Mouse (Mus musculus) kidney, postnatal 36 days (tissue): ENCODE measurements at regions not wholly inside any gene's neighbourhood (a gene's known extent, or its start where the extent isn't known, plus 50 kb on each side); places are given as distances from the start of the nearest gene placed in this dataset.
A peak's percentile ranks its signal among the peaks of the same experiment; 100 is the strongest.

Source experiments
- DNase-seq, 2 experiments: peaks; one replicate each; pipeline ENCODE4 v3.0.0; 2021 to 2022; ENCODE audit warnings: mixed read lengths in 2 of 2

- DNase-seq: no peak
Observed at GRCm38 (mm10) chr3:143786889-143787288, 418.1 kb downstream of the Lmo4 start.

- DNase-seq: no peak
Observed at GRCm38 (mm10) chr3:143784353-143784791, 420.6 kb downstream of the Lmo4 start.

DNA sequence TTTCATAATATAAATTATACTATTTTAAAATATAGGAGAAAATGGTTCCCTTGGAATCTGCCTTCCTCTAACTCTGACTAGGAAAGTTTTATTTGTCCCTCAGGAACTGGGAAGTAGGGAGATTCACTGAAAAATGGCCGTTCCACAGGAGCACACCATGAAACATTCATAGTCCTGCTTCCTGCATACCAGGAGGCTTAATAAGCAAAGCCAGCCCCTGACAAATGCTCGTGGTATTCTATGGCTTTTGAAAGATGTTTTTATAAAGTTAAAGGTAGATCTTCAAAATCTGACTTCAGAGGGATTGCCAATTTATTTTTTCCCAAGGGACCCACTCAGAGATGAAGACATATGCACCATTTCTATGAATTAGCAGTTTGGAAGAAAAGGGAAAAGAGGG, 426.9 kb downstream of the Lmo4 start:
- no peak for DNase-seq

GRCm38 (mm10) chr3:143759337-143759736, 445.7 kb downstream of the Lmo4 start:
- no peak for DNase-seq

DNA sequence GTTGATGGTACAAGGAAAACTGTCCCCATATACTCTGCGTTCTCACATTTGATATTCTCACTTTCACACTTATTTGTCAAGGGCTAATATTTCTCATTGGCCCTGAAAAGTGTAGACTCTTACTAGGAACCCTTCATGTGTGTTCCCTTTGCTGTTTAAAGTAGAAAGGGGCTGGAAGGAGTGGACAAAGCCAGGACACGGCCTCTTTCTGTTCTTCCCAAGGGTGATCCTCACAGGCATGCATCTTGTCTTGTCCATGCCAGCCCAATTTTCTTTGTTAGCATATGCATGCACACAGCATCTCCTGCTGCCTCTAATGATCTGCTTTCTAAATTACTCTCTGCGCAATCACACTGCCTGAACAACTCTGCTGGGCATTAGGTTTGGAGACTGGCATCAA, 451.8 kb downstream of the Lmo4 start:
- no peak for DNase-seq

DNA sequence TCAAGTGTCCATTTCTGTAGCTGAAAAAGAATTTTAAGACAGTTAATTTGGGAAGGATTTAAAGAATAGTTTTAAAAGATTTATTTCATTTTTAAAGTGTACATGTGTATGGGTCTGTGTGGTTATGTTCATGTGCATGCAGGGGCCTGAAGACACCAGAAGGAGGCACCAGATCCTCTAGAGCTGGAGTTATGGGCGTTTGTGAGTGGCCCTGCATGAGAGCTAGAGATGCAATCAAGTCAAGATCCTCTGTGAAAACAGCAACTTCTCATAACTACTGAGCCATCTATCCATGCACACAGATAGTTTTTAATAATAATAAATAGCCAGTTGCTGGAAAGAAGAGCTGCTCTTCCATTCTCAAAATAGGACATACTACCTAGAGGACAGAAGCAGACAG, 452.4 kb downstream of the Lmo4 start:
- no peak for DNase-seq

DNA sequence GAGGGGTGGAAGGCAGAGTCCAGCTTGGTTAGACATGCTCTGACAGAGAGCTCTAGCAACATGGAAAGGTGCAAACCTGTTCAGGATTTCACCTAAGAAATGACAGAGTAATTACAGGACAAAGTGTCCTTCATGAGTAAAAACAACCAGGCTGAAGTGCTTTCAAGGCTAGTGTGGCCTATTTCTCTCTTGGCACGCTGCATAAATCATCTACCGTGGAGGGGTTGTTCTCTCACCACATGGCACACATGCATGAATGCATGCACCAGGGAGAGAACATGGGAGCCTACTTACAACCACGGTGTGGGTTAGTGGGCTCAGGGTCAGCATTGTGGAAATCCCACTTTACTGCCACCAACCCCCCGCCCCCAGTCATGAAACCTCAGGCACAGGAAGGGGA, 454.9 kb downstream of the Lmo4 start:
- no peak for DNase-seq

GRCm38 (mm10) chr3:143743649-143744048, 461.4 kb downstream of the Lmo4 start:
- DNase-seq: no peak

DNA sequence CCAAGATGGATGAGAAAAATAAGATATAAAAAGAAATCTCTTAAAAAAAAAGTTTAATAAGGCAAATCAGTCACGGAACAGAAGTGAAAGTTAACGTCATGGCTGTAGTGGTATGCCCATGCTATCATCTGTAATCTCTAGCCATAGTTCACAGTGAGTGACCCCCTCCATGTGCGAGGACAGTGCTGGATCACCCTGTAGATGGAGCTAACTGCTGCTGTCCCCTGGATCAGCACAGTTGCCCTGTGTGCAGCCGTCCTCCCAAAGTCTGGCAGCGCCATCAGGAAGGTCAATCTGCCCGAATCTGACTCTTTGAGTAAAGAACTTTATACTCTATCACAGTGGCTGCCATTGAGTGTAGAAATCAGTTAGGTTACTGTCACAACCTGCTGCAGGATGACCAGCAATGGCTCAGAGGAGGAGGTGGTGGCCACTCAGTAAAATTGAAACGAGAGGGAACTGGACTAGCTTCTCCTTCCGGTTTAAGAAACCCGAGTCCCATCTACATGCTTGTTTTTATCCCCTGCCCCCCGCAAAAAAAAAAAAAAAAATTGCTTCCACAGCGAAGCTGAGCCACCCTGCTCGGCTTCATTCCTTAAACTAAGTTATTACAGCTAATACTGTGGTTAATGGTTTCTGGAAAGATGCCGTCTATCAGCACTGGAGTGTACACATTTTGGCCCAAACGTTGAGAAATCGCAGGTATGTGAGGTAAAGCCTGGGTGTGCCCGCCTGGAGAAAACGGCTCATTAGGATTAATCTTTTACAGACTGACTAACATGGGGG, 462.0 kb downstream of the Lmo4 start:
- peak; percentile 39 to 50 for DNase-seq

GRCm38 (mm10) chr3:143738676-143739075, 466.3 kb downstream of the Lmo4 start:
- no peak for DNase-seq

GRCm38 (mm10) chr3:143737844-143738243, 467.2 kb downstream of the Lmo4 start:
- no peak for DNase-seq

GRCm38 (mm10) chr3:143736651-143737398, 468.2 kb downstream of the Lmo4 start:
- DNase-seq: no peak

DNA sequence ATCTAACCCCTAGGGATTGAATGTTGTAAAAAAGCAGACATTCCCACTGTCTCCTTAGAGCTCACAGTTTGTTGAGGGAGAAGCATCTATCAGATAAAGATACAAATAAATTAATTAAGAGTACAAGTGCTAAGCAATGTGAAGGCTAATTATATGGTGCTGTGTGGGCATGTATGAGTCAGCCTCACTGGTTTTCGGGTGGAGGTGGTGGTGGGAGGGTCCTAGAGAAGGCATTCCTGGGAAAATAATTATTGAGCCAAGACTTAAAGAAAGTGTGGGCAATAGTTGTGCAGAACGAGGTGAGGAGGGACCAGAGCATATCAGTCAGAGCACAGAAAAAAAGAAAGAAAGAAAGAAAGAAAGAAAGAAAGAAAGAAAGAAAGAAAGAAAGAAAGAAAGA, 470.2 kb downstream of the Lmo4 start:
- DNase-seq: no peak

- DNase-seq: no peak
Observed at GRCm38 (mm10) chr3:143732966-143733725, 471.9 kb downstream of the Lmo4 start.

DNA sequence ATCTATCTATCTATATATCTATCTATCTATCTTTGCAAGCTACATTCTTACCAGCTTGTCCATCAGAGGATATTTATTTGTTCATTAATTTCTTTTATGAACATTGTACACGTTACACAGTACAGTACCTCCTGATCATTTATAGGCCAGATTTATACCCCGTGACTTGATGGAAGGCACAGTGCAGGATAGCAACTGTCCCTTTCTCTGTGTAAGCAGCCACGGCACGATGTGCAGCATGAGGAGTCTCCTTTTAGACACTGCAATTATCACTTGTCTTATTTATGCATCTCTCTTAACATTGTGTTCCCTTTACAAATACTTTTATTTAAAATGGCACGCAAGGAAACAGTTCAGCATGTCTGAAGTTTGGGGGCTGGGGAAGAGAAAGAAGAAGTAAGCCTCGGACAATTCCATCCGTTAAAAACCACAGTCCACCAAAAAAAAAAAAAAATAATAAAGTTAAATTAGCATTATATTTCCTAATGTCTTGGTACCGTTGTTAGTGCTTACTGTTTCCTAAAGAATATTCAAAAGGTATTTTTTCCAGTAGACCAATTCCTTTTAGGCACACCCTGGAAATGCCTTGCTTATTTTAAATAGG, 475.4 kb downstream of the Lmo4 start:
- no peak for DNase-seq

GRCm38 (mm10) chr3:143722571-143722970, 482.4 kb downstream of the Lmo4 start:
- DNase-seq: no peak

DNA sequence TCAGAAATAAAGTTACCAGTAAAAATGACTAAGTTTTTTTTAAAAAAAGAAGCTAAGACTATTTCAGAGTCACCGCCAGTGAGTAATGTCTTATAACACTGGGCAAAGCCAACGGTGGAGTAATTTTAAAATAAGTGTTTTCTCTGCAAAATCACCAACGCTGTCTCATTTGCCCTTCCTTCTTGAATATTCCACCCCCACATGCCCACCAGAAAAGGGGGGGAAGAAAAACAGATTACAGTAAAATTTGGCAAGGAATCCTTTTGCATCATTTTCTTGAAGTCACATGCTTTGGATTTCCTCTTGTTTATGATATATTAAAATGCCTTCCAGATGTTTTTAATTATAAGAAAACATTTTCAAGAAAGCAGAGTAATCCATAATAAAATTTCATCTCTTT, 482.9 kb downstream of the Lmo4 start:
- no peak for DNase-seq

- no peak for DNase-seq
Observed at GRCm38 (mm10) chr3:143713183-143713582, 491.8 kb downstream of the Lmo4 start.

DNA sequence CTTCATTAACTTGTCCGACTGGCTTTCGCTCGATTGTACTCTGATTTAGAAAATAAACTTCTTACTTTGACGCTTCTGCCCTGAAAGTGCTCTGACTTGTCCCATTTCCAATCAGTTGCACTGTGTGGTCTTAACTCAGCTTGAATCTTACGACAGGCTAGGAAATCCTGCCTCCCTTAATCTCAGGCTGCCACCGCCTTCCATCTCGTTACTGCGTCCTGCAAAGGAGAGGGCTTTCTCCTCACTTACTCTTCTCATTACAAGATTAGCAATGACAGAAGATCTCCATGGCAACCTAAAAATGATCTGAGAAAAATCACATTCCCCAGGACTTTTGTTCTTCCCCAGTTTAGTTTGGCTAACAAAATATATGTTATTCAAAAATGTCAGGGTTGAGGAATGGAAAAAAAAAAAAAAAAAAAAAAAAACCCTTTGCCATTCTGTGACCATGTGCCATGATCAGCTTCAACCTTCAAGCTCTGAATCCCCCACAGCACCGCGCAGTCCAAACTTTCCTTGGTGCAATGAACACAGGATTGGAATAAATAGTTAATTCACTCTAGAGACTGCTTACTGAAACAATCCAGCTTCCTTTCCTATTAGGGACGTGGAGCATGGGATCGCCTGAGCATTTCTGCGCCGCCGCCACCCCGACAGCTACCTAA, 494.1 kb downstream of the Lmo4 start:
- no peak for DNase-seq

GRCm38 (mm10) chr3:143706679-143707078, 498.3 kb downstream of the Lmo4 start:
- DNase-seq: no peak

- no peak for DNase-seq
Observed at GRCm38 (mm10) chr3:143694817-143695216, 510.2 kb downstream of the Lmo4 start.

- no peak for DNase-seq
Observed at GRCm38 (mm10) chr3:143685742-143686141, 519.3 kb downstream of the Lmo4 start.

DNA sequence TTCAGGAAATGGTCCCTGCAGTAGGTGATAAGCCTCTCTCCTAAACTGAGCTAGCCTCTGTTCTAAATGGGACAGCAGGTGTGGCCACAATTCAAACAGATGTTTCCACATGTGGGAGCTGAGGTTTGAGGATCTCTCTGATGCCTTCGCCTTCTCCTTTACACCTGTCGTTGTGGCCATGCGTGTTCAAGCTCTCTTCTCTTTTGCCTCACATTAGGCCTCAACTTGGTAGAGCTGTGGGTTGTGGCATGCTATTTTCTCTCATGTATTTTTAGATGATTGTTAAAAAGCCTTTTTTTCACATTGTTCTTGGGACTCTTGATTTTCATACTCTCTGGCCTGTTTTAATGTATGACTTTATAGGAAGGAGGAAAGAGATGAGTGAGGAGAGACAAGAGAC, 526.8 kb downstream of the Lmo4 start:
- no peak for DNase-seq
